Mouse (Mus musculus) myocyte (in vitro differentiated cells): ENCODE measurements at regions not wholly inside any gene's neighbourhood (a gene's known extent, or its start where the extent isn't known, plus 50 kb on each side); places are given as distances from the start of the nearest gene placed in this dataset.

Source experiments
- H3K27me3 ChIP-seq: one replicate; pipeline ENCODE4 v1.6.1; 2011; ENCODE audit not compliant: control insufficient read depth, insufficient read depth, insufficient read length
- H3K36me3 ChIP-seq: one replicate; pipeline ENCODE4 v1.6.1; 2011; ENCODE audit not compliant: control insufficient read depth, insufficient read depth
- H3K4me2 ChIP-seq: one replicate; pipeline ENCODE4 v1.6.1; 2011; ENCODE audit warnings: low read depth, control low read depth
- H3K4me3 ChIP-seq: one replicate; pipeline ENCODE4 v1.5.1; 2011; ENCODE audit warnings: mild to moderate bottlenecking, control low read depth, moderate library complexity
- H3K79me2 ChIP-seq: one replicate; pipeline ENCODE4 v1.6.1; 2011; ENCODE audit not compliant: control insufficient read depth, insufficient read depth
- H3ac ChIP-seq: one replicate; pipeline ENCODE4 v1.6.1; 2011; ENCODE audit not compliant: control insufficient read depth, insufficient read length
- CEBPB ChIP-seq: IDR thresholded peaks from 2 replicates; pipeline ENCODE4 v1.6.1; 2011; ENCODE audit warnings: mild to moderate bottlenecking, moderate library complexity; ENCODE audit not compliant: poor library complexity, insufficient read depth, severe bottlenecking
- E2F4 ChIP-seq: IDR thresholded peaks from one replicate; pipeline ENCODE4 v1.6.1; 2011; ENCODE audit warnings: mild to moderate bottlenecking, control low read depth, moderate library complexity; ENCODE audit not compliant: insufficient read depth
- MAX ChIP-seq: IDR thresholded peaks from one replicate; pipeline ENCODE4 v1.6.1; 2011; ENCODE audit warnings: low read depth, mild to moderate bottlenecking, control low read depth
- MYOD1 ChIP-seq, 3 experiments: IDR thresholded peaks; one replicate each; pipeline ENCODE4 v1.6.1; 2011; ENCODE audit warnings: control low read depth in 2 of 3, low read depth in 2 of 3, mild to moderate bottlenecking in 2 of 3, moderate library complexity in 1 of 3; ENCODE audit not compliant: insufficient read length in 2 of 3, control insufficient read depth in 1 of 3
- MYOG ChIP-seq, 3 experiments: IDR thresholded peaks; one replicate each; pipeline ENCODE4 v1.6.1; 2011; ENCODE audit warnings: control low read depth in 2 of 3, low read depth in 2 of 3, mild to moderate bottlenecking in 2 of 3; ENCODE audit not compliant: insufficient read length in 2 of 3, control insufficient read depth in 1 of 3, insufficient read depth in 1 of 3
- POLR2A ChIP-seq: IDR thresholded peaks from one replicate; pipeline ENCODE4 v1.6.1; 2011; ENCODE audit warnings: low read depth, mild to moderate bottlenecking, control low read depth, moderate library complexity; ENCODE audit not compliant: insufficient read length
- POLR2AphosphoS2 ChIP-seq: IDR thresholded peaks from one replicate; pipeline ENCODE4 v1.6.1; 2011; ENCODE audit warnings: low read depth, control low read depth; ENCODE audit not compliant: insufficient read length
- REST ChIP-seq: IDR thresholded peaks from one replicate; pipeline ENCODE4 v1.6.1; 2011; ENCODE audit warnings: mild to moderate bottlenecking, control low read depth, moderate library complexity; ENCODE audit not compliant: insufficient read depth, insufficient read length
- SRF ChIP-seq: IDR thresholded peaks from one replicate; pipeline ENCODE4 v1.6.1; 2011; ENCODE audit warnings: low read depth; ENCODE audit not compliant: control insufficient read depth, insufficient read length
- TCF12 ChIP-seq: IDR thresholded peaks from one replicate; pipeline ENCODE4 v1.6.1; 2011; ENCODE audit warnings: mild to moderate bottlenecking, control low read depth; ENCODE audit not compliant: poor library complexity, insufficient read depth, severe bottlenecking
- TCF3 ChIP-seq: IDR thresholded peaks from one replicate; pipeline ENCODE4 v1.6.1; 2011; ENCODE audit warnings: low read depth, control low read depth; ENCODE audit not compliant: insufficient read length
- USF1 ChIP-seq: IDR thresholded peaks from one replicate; pipeline ENCODE4 v1.6.1; 2011; ENCODE audit warnings: low read depth, mild to moderate bottlenecking, control low read depth, moderate library complexity

- Histone ChIP-seq H3K4me3 (no peak overlapping the region), H3K79me2 (no peaks in the 10 kb centered on the region), H3K36me3 (no peaks in the 10 kb centered on the region), H3K4me2 (no peak overlapping the region), H3ac (no peak overlapping the region), H3K27me3 (no peaks in the 10 kb centered on the region)
- TF ChIP-seq POLR2A, result no peak
- no peak for TF ChIP-seq POLR2AphosphoS2
- TF ChIP-seq SRF, result no peak
- no peak for TF ChIP-seq CEBPB
- no peak for TF ChIP-seq E2F4
- no peak for TF ChIP-seq USF1
- TF ChIP-seq MAX, result no peak
- TF ChIP-seq TCF3, result no peak
- no peak for TF ChIP-seq MYOG (IDR thresholded peaks at IDR 0.05; ENCODE audit: control insufficient read depth in 1 of 3, insufficient read depth in 1 of 3, insufficient read length in 2 of 3, low read depth in 2 of 3)
- TF ChIP-seq REST, result no peak
- no peak for TF ChIP-seq TCF12
Measured at GRCm38 (mm10) chr12:25215266-25215665, 118.3 kb upstream of the Id2 start.

GRCm38 (mm10) chr12:25213782-25214478, 117.0 kb upstream of the Id2 start:
- Histone ChIP-seq H3K4me2 (no peak overlapping the region), H3K27me3 (no peaks in the 10 kb centered on the region), H3K4me3 (no peak overlapping the region), H3K79me2 (no peaks in the 10 kb centered on the region), H3ac (no peak overlapping the region), H3K36me3 (no peaks in the 10 kb centered on the region)
- TF ChIP-seq MYOD1 (IDR thresholded peaks at IDR 0.05; ENCODE audit: control insufficient read depth in 1 of 3, insufficient read length in 2 of 3, low read depth in 2 of 3), result no peak
- TF ChIP-seq E2F4, result no peak
- no peak for TF ChIP-seq USF1
- TF ChIP-seq POLR2AphosphoS2, result no peak
- no peak for TF ChIP-seq SRF
- TF ChIP-seq MAX, result no peak
- TF ChIP-seq TCF12, result no peak
- no peak for TF ChIP-seq CEBPB
- no peak for TF ChIP-seq MYOG (IDR thresholded peaks at IDR 0.05; ENCODE audit: control insufficient read depth in 1 of 3, insufficient read depth in 1 of 3, insufficient read length in 2 of 3, low read depth in 2 of 3)
- TF ChIP-seq POLR2A, result no peak
- TF ChIP-seq TCF3, result no peak
- TF ChIP-seq REST, result no peak

- Histone ChIP-seq H3K4me2 (no peak overlapping the region), H3K27me3 (no peaks in the 10 kb centered on the region), H3K4me3 (no peak overlapping the region), H3K79me2 (no peaks in the 10 kb centered on the region), H3K36me3 (no peaks in the 10 kb centered on the region), H3ac (no peak overlapping the region)
- TF ChIP-seq MYOD1 (IDR thresholded peaks at IDR 0.05; ENCODE audit: control insufficient read depth in 1 of 3, insufficient read length in 2 of 3, low read depth in 2 of 3) (no peak), MYOG (IDR thresholded peaks at IDR 0.05; ENCODE audit: control insufficient read depth in 1 of 3, insufficient read depth in 1 of 3, insufficient read length in 2 of 3, low read depth in 2 of 3) (no peak), MAX (no peak), CEBPB (no peak), TCF12 (no peak), POLR2AphosphoS2 (no peak), USF1 (no peak), SRF (no peak), REST (no peak), POLR2A (no peak), TCF3 (no peak), E2F4 (no peak)
Measured at GRCm38 (mm10) chr12:25211331-25211730, 114.4 kb upstream of the Id2 start.

- TF ChIP-seq POLR2A, result no peak
- TF ChIP-seq REST, result no peak
- no peak for TF ChIP-seq MYOG (IDR thresholded peaks at IDR 0.05; ENCODE audit: control insufficient read depth in 1 of 3, insufficient read depth in 1 of 3, insufficient read length in 2 of 3, low read depth in 2 of 3)
- TF ChIP-seq E2F4, result no peak
- no peak for TF ChIP-seq TCF3
- TF ChIP-seq MYOD1 (IDR thresholded peaks at IDR 0.05; ENCODE audit: control insufficient read depth in 1 of 3, insufficient read length in 2 of 3, low read depth in 2 of 3), result no peak
- TF ChIP-seq CEBPB, result no peak
- no peak for TF ChIP-seq TCF12
- no peak for TF ChIP-seq POLR2AphosphoS2
- no peak for TF ChIP-seq MAX
- TF ChIP-seq USF1, result no peak
- no peak for TF ChIP-seq SRF
- Histone ChIP-seq H3K27me3 (no peaks in the 10 kb centered on the region), H3K36me3 (no peaks in the 10 kb centered on the region), H3K4me2 (no peak overlapping the region), H3K4me3 (no peak overlapping the region), H3ac (no peak overlapping the region), H3K79me2 (no peaks in the 10 kb centered on the region)
Measured at GRCm38 (mm10) chr12:25210597-25210996, 113.7 kb upstream of the Id2 start.
